Mouse (Mus musculus): ENCODE results near the gene Nectin4.

- no peak for TF ChIP-seq CTCF (IDR thresholded peaks at IDR 0.05; ENCODE audit: control insufficient read depth, insufficient read depth, insufficient read length)
- no peak for TF ChIP-seq MAX (IDR thresholded peaks at IDR 0.05)
- no peak for TF ChIP-seq MYOG (IDR thresholded peaks at IDR 0.05; ENCODE audit: control insufficient read depth, extremely low read depth, insufficient read length)
- no peak for TF ChIP-seq MYOD1 (IDR thresholded peaks at IDR 0.05; ENCODE audit: control insufficient read depth, insufficient read length, low read depth)
- no peak for TF ChIP-seq CEBPB (IDR thresholded peaks at IDR 0.05; ENCODE audit: low read depth)
- TF ChIP-seq USF1 (IDR thresholded peaks at IDR 0.05; ENCODE audit: low read depth), result no peak
- no peak for TF ChIP-seq FOSL1 (IDR thresholded peaks at IDR 0.05; ENCODE audit: insufficient read depth, low read length, poor library complexity, severe bottlenecking)
Measured at GRCm38 (mm10) chr1:171388376-171389102, 18.6 kb downstream of the Nectin4 start, which contains the start of gene Arhgap30.

Data from C2C12 (cell line).